Mouse (Mus musculus) right cerebral cortex, postnatal 25 days (tissue): ENCODE results near the gene Hspb11.

Experiments used
- DNase-seq: peaks from one replicate; pipeline ENCODE4 v3.0.0; 2022

The Hspb11 gene

GRCm38 (mm10) chr4:107318646-107319045 is 65.3 kb downstream of the Hspb11 start:
- DNase-seq: no peak

DNA sequence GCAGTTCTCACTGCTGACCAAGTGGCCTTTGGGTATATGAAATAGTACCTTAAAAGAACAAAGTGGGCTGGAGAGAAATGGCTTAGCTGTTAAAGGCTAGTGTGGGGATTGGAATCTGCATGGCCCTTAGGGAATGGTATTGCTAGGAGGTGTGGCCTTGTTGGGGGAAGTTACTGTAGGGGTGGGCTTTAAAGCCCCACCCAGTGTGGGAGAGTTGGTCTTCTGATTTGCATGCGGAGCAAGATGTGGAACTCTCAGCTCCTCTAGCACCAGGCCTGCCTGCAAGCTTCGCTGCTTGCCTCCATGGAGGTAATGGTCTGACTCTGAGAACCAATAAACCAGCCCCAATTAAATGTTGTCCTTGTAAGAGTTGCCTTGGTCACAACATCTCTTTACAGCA is 67.6 kb downstream of the Hspb11 start:
- no peak for DNase-seq

- no peak for DNase-seq
Observed at GRCm38 (mm10) chr4:107323113-107323512, 69.7 kb downstream of the Hspb11 start.

- DNase-seq: no peak
Observed at GRCm38 (mm10) chr4:107328530-107328929, 75.1 kb downstream of the Hspb11 start.
